In the genomic region with DNA sequence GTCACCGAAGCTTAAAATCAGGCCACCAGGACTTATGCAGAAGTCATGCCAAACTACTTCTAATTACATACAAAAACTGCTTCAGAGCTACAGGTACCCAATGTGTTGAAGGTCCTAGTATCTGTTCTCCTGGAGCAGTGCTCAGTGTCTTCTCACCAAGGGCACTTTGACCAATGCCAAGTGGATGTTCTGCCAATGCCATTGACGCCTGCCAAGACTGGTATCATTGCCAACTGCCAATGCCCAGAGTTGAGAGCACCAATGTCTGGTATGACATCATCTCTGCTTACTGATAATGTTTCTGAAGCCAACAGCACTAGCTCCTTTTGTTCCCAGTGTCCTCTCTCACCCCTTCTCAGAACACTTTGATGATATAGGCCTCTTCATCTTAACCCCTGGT, we compare ENCODE assay signal across 12 mouse cellular contexts.
A peak's percentile ranks its signal among the peaks of the same experiment; 100 is the strongest.
DNase-seq lines count a peak whose midpoint lies in the region; ATAC-seq and TF ChIP-seq lines count a peak whose summit lies in the region.
"Had no signal": no experiment of that assay in that cellular context is flagged by ENCODE, and none has a peak within 500 bp of the region (broad histone marks: within the 10 kb centered on the region; RNA-seq: fewer than 3 reads in every experiment).

No protein-coding gene starts in this region.

- H3K4me2 ChIP-seq in heart, embryonic 11.5 days: no peak overlapping the region
- H3K4me2 ChIP-seq: liver, embryonic 13.5 days had no signal

- H3K4me1 ChIP-seq in heart, adult 2 months (ENCODE audit: control insufficient read depth, insufficient read depth, low read length): peaks cover 2% of the 10 kb centered on the region
- no peaks in the 10 kb centered on the region for H3K4me1 ChIP-seq in heart, embryonic 11.5 days (ENCODE audit: control insufficient read depth, insufficient read depth, low read length)
- peaks cover 24% of the 10 kb centered on the region; the same call in 1 of the 2 replicates for H3K4me1 ChIP-seq in cerebellum, adult 2 months (ENCODE audit: control insufficient read depth, insufficient read depth, low read length)
- H3K4me1 ChIP-seq: embryonic facial prominence, embryonic 10.5 days; liver, embryonic 13.5 days had no signal

- H3K27me3 ChIP-seq in heart, adult 2 months (ENCODE audit: control insufficient read depth, insufficient read depth, low read length): no peaks in the 10 kb centered on the region
- no peaks in the 10 kb centered on the region for H3K27me3 ChIP-seq in heart, embryonic 11.5 days (ENCODE audit: control insufficient read depth, insufficient read depth, low read length)
- H3K27me3 ChIP-seq in cerebellum, adult 2 months (ENCODE audit: control insufficient read depth, insufficient read depth, low read length): no peaks in the 10 kb centered on the region
- H3K27me3 ChIP-seq: liver, embryonic 13.5 days had no signal

- ATAC-seq in heart, embryonic 11.5 days (replicated peaks; ENCODE audit: insufficient number of reproducible peaks, low FRiP score, low TSS enrichment): no peak

- H3K79me2 ChIP-seq in heart, adult 2 months (replicated peaks; ENCODE audit: control insufficient read depth, insufficient read depth, low read length): no peaks in the 10 kb centered on the region

- peak overlapping the region; percentile 82 for H3K27ac ChIP-seq in heart, adult 2 months
- no peak overlapping the region for H3K27ac ChIP-seq in heart, embryonic 11.5 days (ENCODE audit: low read depth, low read length)
- H3K27ac ChIP-seq in cerebellum, adult 2 months (ENCODE audit: insufficient read depth, low read length): peak overlapping the region; percentile 36; the same call in 1 of the 2 replicates
- H3K27ac ChIP-seq: embryonic facial prominence, embryonic 10.5 days; kidney, postnatal 0 days; liver, embryonic 13.5 days; stomach, postnatal 0 days had no signal

- peaks cover 1% of the 10 kb centered on the region; the same call in 1 of the 2 replicates for H3K36me3 ChIP-seq in heart, adult 2 months (ENCODE audit: control insufficient read depth, insufficient read depth, low read length)
- H3K36me3 ChIP-seq in heart, embryonic 11.5 days (ENCODE audit: control insufficient read depth, insufficient read depth, low read length): no peaks in the 10 kb centered on the region
- H3K36me3 ChIP-seq: embryonic facial prominence, embryonic 10.5 days; liver, embryonic 13.5 days had no signal

- intact Hi-C loops in heart, adult 2 months (cut with DNase I): loop anchor here (10.0 kb wide), 1 partner anchor 132 kb away; no protein-coding TSS in a partner anchor

- TF ChIP-seq EP300 in heart, adult 2 months (IDR thresholded peaks at IDR 0.05; ENCODE audit: insufficient read depth, low read depth, low read length): peak; percentile 68; the same call in 1 of the 2 replicates

- TF ChIP-seq CTCF in heart, adult 2 months (IDR thresholded peaks at IDR 0.05): no peak
- no peak for TF ChIP-seq CTCF in cerebellum, adult 2 months (IDR thresholded peaks at IDR 0.05; ENCODE audit: borderline replicate concordance, insufficient read depth, low read depth, low read length)

- peak; percentile 69 to 84 for DNase-seq in heart, adult 2 months
- peak; percentile 18 to 28 for DNase-seq in adrenal gland, adult 18-20 months (ENCODE audit: low spot score in 2 of 2)
- peak; percentile 99 for DNase-seq in cerebellum, adult 2 months
- peak; percentile 81 for DNase-seq in heart, adult 8-10 months (ENCODE audit: low spot score)
- no peak for DNase-seq in lung, postnatal 10 days
- no peak for DNase-seq in kidney, postnatal 10 days
- DNase-seq in spleen, postnatal 4 days (ENCODE audit: low spot score in 2 of 2): no peak
- DNase-seq: liver, embryonic 13.5 days had no signal

- 50% methylated on average over 2 of the region's 2 CpGs for WGBS in heart, adult 2 months
- WGBS in heart, embryonic 11.5 days (ENCODE audit: insufficient replicate concordance): 79% methylated on average over 2 of the region's 2 CpGs
- 4% methylated on average over 2 of the region's 2 CpGs for WGBS in cerebellum, adult 2 months

- H3K4me3 ChIP-seq in heart, adult 2 months: no peak overlapping the region
- no peak overlapping the region for H3K4me3 ChIP-seq in heart, embryonic 11.5 days (ENCODE audit: low read depth, low read length)
- no peak overlapping the region for H3K4me3 ChIP-seq in cerebellum, adult 2 months (replicated peaks; ENCODE audit: insufficient read depth, low read depth, low read length)
- H3K4me3 ChIP-seq: embryonic facial prominence, embryonic 10.5 days; liver, embryonic 13.5 days had no signal

- H3K9ac ChIP-seq in heart, adult 2 months (ENCODE audit: low read depth, low read length): no peak overlapping the region
- no peak overlapping the region for H3K9ac ChIP-seq in heart, embryonic 11.5 days (ENCODE audit: low read depth, low read length)
- H3K9ac ChIP-seq: liver, embryonic 13.5 days had no signal

- no peaks in the 10 kb centered on the region for H3K9me3 ChIP-seq in heart, embryonic 11.5 days (replicated peaks; ENCODE audit: control insufficient read depth, low read length)
- H3K9me3 ChIP-seq: embryonic facial prominence, embryonic 10.5 days; liver, embryonic 13.5 days had no signal

- TF ChIP-seq POLR2A in heart, adult 2 months (IDR thresholded peaks at IDR 0.05; ENCODE audit: insufficient read depth, low read depth, low read length): no peak
- no peak for TF ChIP-seq POLR2A in cerebellum, adult 2 months (IDR thresholded peaks at IDR 0.05; ENCODE audit: borderline replicate concordance, insufficient read depth, low read length)

Comparison
In these comparisons a context has a peak if more than half of its experiments do, and no peak if none do; other contexts are left out.
1. DNase-seq: peak in heart, adult 2 months (2 of 2), adrenal gland, adult 18-20 months (2 of 2), cerebellum, adult 2 months (2 of 2) and heart, adult 8-10 months (single experiment); none in lung, postnatal 10 days (single experiment), kidney, postnatal 10 days (single experiment) and spleen, postnatal 4 days (0 of 2).